Mouse (Mus musculus): ENCODE data around the gene Snapc1. TPM values are rescaled to one million over a fixed set of nuclear protein-coding genes. Genes with fewer than 3 reads are reported as not detected.
A peak's percentile ranks its signal among the peaks of the same experiment; 100 is the strongest.

Snapc1 gene
- total and polyA plus RNA-seq, 2 experiments from 2014 or later = 13.4 to 23.4 TPM

GRCm38 (mm10) chr12:74023260-74023659 lies 59.0 kb downstream of the Snapc1 start:
- no peak overlapping the region for H3K27ac ChIP-seq (ENCODE audit: low read depth, low read length)
- no peak overlapping the region for H3K4me2 ChIP-seq (ENCODE audit: low read depth, low read length, poor library complexity, severe bottlenecking)
- WGBS = 53% methylated on average over 5 of the region's 5 CpGs
- peaks cover 4% of the 10 kb centered on the region; the same call in 1 of the 2 replicates for H3K36me3 ChIP-seq (ENCODE audit: insufficient read depth, low read length)
- DNase-seq (ENCODE audit: low spot score) (no peak), ATAC-seq (ENCODE audit: low FRiP score) (no peak)
- H3K4me1 ChIP-seq (ENCODE audit: insufficient read depth, low read length) = 0 out of 2 replicates have a peak, but pooled peaks cover 4% of the 10 kb centered on the region
- TF ChIP-seq CTCF (IDR thresholded peaks at IDR 0.05) = no peak
- H3K9me3 ChIP-seq (ENCODE audit: low read length) = no peaks in the 10 kb centered on the region
- H3K9ac ChIP-seq (replicated peaks; ENCODE audit: low read length, poor library complexity, severe bottlenecking) = no peak overlapping the region
- H3K4me3 ChIP-seq (ENCODE audit: low read depth, low read length) = no peak overlapping the region
- no peaks in the 10 kb centered on the region for H3K27me3 ChIP-seq (ENCODE audit: insufficient read depth, low read length)

DNA sequence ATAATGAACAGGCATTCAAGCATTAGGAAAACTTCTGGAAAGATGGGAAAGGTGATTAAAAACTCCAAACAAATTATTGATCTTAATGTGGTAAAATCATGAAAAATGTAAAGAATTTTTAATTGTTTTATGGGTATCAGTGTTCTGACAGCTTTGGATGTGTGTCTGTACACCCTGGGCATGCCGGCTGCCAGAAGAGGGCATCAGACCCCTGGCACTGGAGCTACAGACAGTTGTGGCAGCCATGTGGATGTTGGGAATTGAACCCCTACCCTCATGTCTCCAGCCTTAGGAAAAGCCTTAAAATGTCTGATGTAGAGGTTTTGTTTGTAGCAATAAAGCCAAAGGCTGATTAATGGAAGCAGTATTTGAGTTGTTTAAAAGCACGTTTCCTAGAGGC lies 60.6 kb downstream of the Snapc1 start:
- peak; percentile 42 for TF ChIP-seq CTCF (IDR thresholded peaks at IDR 0.05)
- H3K27ac ChIP-seq (ENCODE audit: low read depth, low read length) = no peak overlapping the region
- H3K9me3 ChIP-seq (ENCODE audit: low read length) = no peaks in the 10 kb centered on the region
- no peaks in the 10 kb centered on the region for H3K27me3 ChIP-seq (ENCODE audit: insufficient read depth, low read length)
- no peak overlapping the region for H3K4me3 ChIP-seq (ENCODE audit: low read depth, low read length)
- no peak overlapping the region for H3K9ac ChIP-seq (replicated peaks; ENCODE audit: low read length, poor library complexity, severe bottlenecking)
- DNase-seq (ENCODE audit: low spot score) (no peak), ATAC-seq (ENCODE audit: low FRiP score) (no peak)
- WGBS = 95% methylated on average over 2 of the region's 2 CpGs
- H3K4me2 ChIP-seq (ENCODE audit: low read depth, low read length, poor library complexity, severe bottlenecking) = no peak overlapping the region
- peaks cover 4% of the 10 kb centered on the region; the same call in 1 of the 2 replicates for H3K36me3 ChIP-seq (ENCODE audit: insufficient read depth, low read length)
- H3K4me1 ChIP-seq (ENCODE audit: insufficient read depth, low read length) = 0 out of 2 replicates have a peak, but pooled peaks cover 4% of the 10 kb centered on the region

Other genes with a start within 250 kb of the Snapc1 start
- gene Hif1a, start 63.1 kb upstream of the Snapc1 start, total RNA-seq (2014; rRNA removed) = 104 and 119 TPM in 2 replicates
- 55.9 and 62.6 TPM in 2 replicates for gene Hif1a, start 63.1 kb upstream of the Snapc1 start, polyA plus RNA-seq (2015; fragmentation: Nextera tagmentation; extraction: Ambion mirVana)
- not detected in 2 replicates for gene Gm49321, start 26.8 kb upstream of the Snapc1 start, total RNA-seq (2014; rRNA removed)
- gene Gm49321, start 26.8 kb upstream of the Snapc1 start, polyA plus RNA-seq (2015; fragmentation: Nextera tagmentation; extraction: Ambion mirVana) = 14.7 and 15.7 TPM in 2 replicates
- gene Syt16, start 33.2 kb downstream of the Snapc1 start, total RNA-seq (2014; rRNA removed) = 77.3 and 94.8 TPM in 2 replicates
- 91.6 and 95.2 TPM in 2 replicates for gene Syt16, start 33.2 kb downstream of the Snapc1 start, polyA plus RNA-seq (2015; fragmentation: Nextera tagmentation; extraction: Ambion mirVana)

All from midbrain, postnatal 0 days (tissue).